Mouse (Mus musculus) heart, postnatal 0 days (tissue): ENCODE measurements at regions not wholly inside any gene's neighbourhood (a gene's known extent, or its start where the extent isn't known, plus 50 kb on each side); places are given as distances from the start of the nearest gene placed in this dataset.

Source experiments
- CTCF ChIP-seq: IDR thresholded peaks from 2 replicates; pipeline ENCODE4 v1.5.1; 2016; ENCODE audit warnings: antibody characterized with exemption, control low read depth, low read depth
- EP300 ChIP-seq: IDR thresholded peaks from 2 replicates; pipeline ENCODE4 v1.6.1; 2016; ENCODE audit warnings: antibody characterized with exemption, low read depth

GRCm38 (mm10) chr6:75756184-75756583 lies 741.4 kb downstream of the Gm9008 start:
- TF ChIP-seq CTCF (no peak), EP300 (no peak)
